Mouse (Mus musculus) MEL (cell line): ENCODE results near the gene Dcp1b. TPM values are rescaled to one million over a fixed set of nuclear protein-coding genes. Genes with fewer than 3 reads are reported as not detected.

Source experiments
- DNase-seq: peaks from one replicate; pipeline ENCODE4 v3.0.0; 2011; ENCODE audit warnings: low read depth, low spot score
- H3K27ac ChIP-seq: 2 replicates; pipeline ENCODE4 v1.5.1; 2012; ENCODE audit warnings: low read depth, mild to moderate bottlenecking, control low read depth, low read length, moderate library complexity; ENCODE audit not compliant: control insufficient read depth
- H3K27me3 ChIP-seq, 2 experiments: fragments of 150-350 bp in 1 of 2; sonication (generic) in 1 of 2; 2 replicates each; pipeline ENCODE4 v1.6.1; 2012; ENCODE audit warnings: low read length in 2 of 2, mild to moderate bottlenecking in 2 of 2, improper control_type of control experiment in 1 of 2, moderate library complexity in 1 of 2; ENCODE audit not compliant: insufficient read depth in 2 of 2, control insufficient read depth in 1 of 2
- H3K36me3 ChIP-seq, 2 experiments: 2 replicates each; pipeline ENCODE4 v1.6.1; 2012 to 2014; ENCODE audit warnings: low read length in 2 of 2, improper control_type of control experiment in 1 of 2, inconsistent platforms in 1 of 2, mild to moderate bottlenecking in 1 of 2; ENCODE audit not compliant: insufficient read depth in 2 of 2, control insufficient read depth in 1 of 2
- H3K4me1 ChIP-seq, 2 experiments: fragments of 150-350 bp in 1 of 2; sonication (generic) in 1 of 2; 2 replicates each; pipeline ENCODE4 v1.6.1; 2012; ENCODE audit warnings: low read length in 2 of 2, improper control_type of control experiment in 1 of 2, mild to moderate bottlenecking in 1 of 2; ENCODE audit not compliant: insufficient read depth in 2 of 2, control insufficient read depth in 1 of 2
- H3K4me3 ChIP-seq, 2 experiments: fragments of 150-350 bp in 1 of 2; sonication (generic) in 1 of 2; 2 replicates each; pipeline ENCODE4 v1.5.1; 2012; ENCODE audit warnings: low read depth in 2 of 2, low read length in 2 of 2, mild to moderate bottlenecking in 2 of 2, moderate library complexity in 2 of 2, control low read depth in 1 of 2, improper control_type of control experiment in 1 of 2; ENCODE audit not compliant: control insufficient read depth in 1 of 2, insufficient read depth in 1 of 2
- H3K79me2 ChIP-seq: 2 replicates; pipeline ENCODE4 v1.6.1; 2012; ENCODE audit warnings: mild to moderate bottlenecking, low read length, moderate library complexity; ENCODE audit not compliant: control insufficient read depth, poor library complexity, insufficient read depth
- H3K9ac ChIP-seq: 2 replicates; pipeline ENCODE4 v1.6.1; 2012; ENCODE audit warnings: low read depth, mild to moderate bottlenecking, control low read depth, low read length, moderate library complexity; ENCODE audit not compliant: control insufficient read depth, poor library complexity, severe bottlenecking
- H3K9me3 ChIP-seq: fragments of 150-350 bp; sonication (generic); replicated peaks from 2 replicates; pipeline ENCODE4 v1.6.1; 2012; ENCODE audit warnings: mild to moderate bottlenecking, low read length, improper control_type of control experiment, moderate library complexity; ENCODE audit not compliant: insufficient read depth
- CHD1 ChIP-seq: IDR thresholded peaks from 2 replicates; pipeline ENCODE4 v1.6.1; 2012; ENCODE audit warnings: low read depth, mild to moderate bottlenecking, inconsistent platforms, low read length, improper control_type of control experiment
- CTCF ChIP-seq, 3 experiments: IDR thresholded peaks in 2 of 3; conservative IDR thresholded peaks in 1 of 3; 2 replicates each; pipeline ENCODE4 v1.5.1; 2011 to 2012; ENCODE audit warnings: low read length in 3 of 3, low read depth in 2 of 3, mild to moderate bottlenecking in 2 of 3, improper control_type of control experiment in 1 of 3, inconsistent platforms in 1 of 3, mixed read lengths in 1 of 3, moderate library complexity in 1 of 3; ENCODE audit not compliant: control insufficient read depth in 1 of 3, insufficient read depth in 1 of 3, poor library complexity in 1 of 3, severe bottlenecking in 1 of 3
- ELF1 ChIP-seq: IDR thresholded peaks from 2 replicates; pipeline ENCODE4 v1.6.1; 2014; ENCODE audit warnings: low read depth, mild to moderate bottlenecking, inconsistent platforms, low read length, improper control_type of control experiment, moderate library complexity
- GABPA ChIP-seq: IDR thresholded peaks from 2 replicates; pipeline ENCODE4 v1.6.1; 2012; ENCODE audit warnings: low read depth, mild to moderate bottlenecking, inconsistent platforms, low read length, improper control_type of control experiment, moderate library complexity
- HCFC1 ChIP-seq: IDR thresholded peaks from 2 replicates; pipeline ENCODE4 v1.6.1; 2012; ENCODE audit warnings: low read depth, mild to moderate bottlenecking, inconsistent platforms, low read length, improper control_type of control experiment, moderate library complexity
- KAT2A ChIP-seq: conservative IDR thresholded peaks from 2 replicates; pipeline ENCODE4 v1.6.1; 2012; ENCODE audit warnings: low read depth, low read length, improper control_type of control experiment, inconsistent platforms
- MAFK ChIP-seq: IDR thresholded peaks from 2 replicates; pipeline ENCODE4 v1.6.1; 2011; ENCODE audit warnings: low read depth, mild to moderate bottlenecking, low read length, improper control_type of control experiment, borderline replicate concordance
- MAX ChIP-seq: IDR thresholded peaks from 2 replicates; pipeline ENCODE4 v1.6.1; 2011; ENCODE audit warnings: low read length, improper control_type of control experiment
- MAZ ChIP-seq: IDR thresholded peaks from 2 replicates; pipeline ENCODE4 v1.6.1; 2012; ENCODE audit warnings: low read depth, mild to moderate bottlenecking, inconsistent platforms, low read length, improper control_type of control experiment
- MEF2A ChIP-seq: IDR thresholded peaks from 2 replicates; pipeline ENCODE4 v1.6.1; 2014; ENCODE audit warnings: low read depth, mild to moderate bottlenecking, inconsistent platforms, low read length, improper control_type of control experiment; ENCODE audit not compliant: poor library complexity, insufficient replicate concordance, severe bottlenecking; ENCODE audit errors: extremely low read depth
- MYB ChIP-seq: IDR thresholded peaks from 2 replicates; pipeline ENCODE4 v1.6.1; 2011; ENCODE audit warnings: mild to moderate bottlenecking, low read depth, low read length, improper control_type of control experiment
- POLR2A ChIP-seq, 2 experiments: IDR thresholded peaks; 2 replicates each; pipeline ENCODE4 v1.6.1; 2011 to 2012; ENCODE audit warnings: low read length in 2 of 2, mild to moderate bottlenecking in 2 of 2, control low read depth in 1 of 2, improper control_type of control experiment in 1 of 2, low read depth in 1 of 2, moderate library complexity in 1 of 2; ENCODE audit not compliant: control insufficient read depth in 1 of 2, insufficient read depth in 1 of 2, poor library complexity in 1 of 2
- POLR2AphosphoS5 ChIP-seq: IDR thresholded peaks from 2 replicates; pipeline ENCODE4 v1.6.1; 2012; ENCODE audit warnings: low read depth, borderline replicate concordance, mild to moderate bottlenecking, inconsistent platforms, low read length, moderate library complexity, mixed read lengths
- RCOR1 ChIP-seq: IDR thresholded peaks from 2 replicates; pipeline ENCODE4 v1.6.1; 2012; ENCODE audit warnings: low read depth, mild to moderate bottlenecking, inconsistent platforms, low read length, improper control_type of control experiment
- SIN3A ChIP-seq: IDR thresholded peaks from 2 replicates; pipeline ENCODE4 v1.6.1; 2012; ENCODE audit warnings: low read length, improper control_type of control experiment, inconsistent platforms
- SMC3 ChIP-seq: IDR thresholded peaks from 2 replicates; pipeline ENCODE4 v1.6.1; 2011; ENCODE audit warnings: low read depth, low read length, improper control_type of control experiment
- TAL1 ChIP-seq: IDR thresholded peaks from 2 replicates; pipeline ENCODE4 v1.6.1; 2012; ENCODE audit warnings: mild to moderate bottlenecking, inconsistent platforms, low read length, moderate library complexity, mixed read lengths
- TBP ChIP-seq: IDR thresholded peaks from 2 replicates; pipeline ENCODE4 v1.8.0; 2011; ENCODE audit warnings: low read depth, low read length, improper control_type of control experiment
- ZC3H11A ChIP-seq: IDR thresholded peaks from 2 replicates; pipeline ENCODE4 v1.6.1; 2012; ENCODE audit warnings: low read depth, mild to moderate bottlenecking, inconsistent platforms, low read length, improper control_type of control experiment
- ZMIZ1 ChIP-seq: IDR thresholded peaks from 2 replicates; pipeline ENCODE4 v1.6.1; 2012; ENCODE audit warnings: low read depth, mild to moderate bottlenecking, inconsistent platforms, low read length, improper control_type of control experiment, moderate library complexity
- ZNF384 ChIP-seq: IDR thresholded peaks from 2 replicates; pipeline ENCODE4 v1.6.1; 2012; ENCODE audit warnings: low read depth, mild to moderate bottlenecking, inconsistent platforms, low read length, improper control_type of control experiment
- polyA plus RNA-seq, 2 experiments: library from polyadenylated mRNA; stranded (reverse) in 1 of 2; unstranded in 1 of 2; fragments of >175 nt in 1 of 2; fragments of >200 nt in 1 of 2; gene quantifications; 2 replicates each; pipeline versions ENCODE4 v1.2.1 to v1.2.4; 2012; ENCODE audit warnings: low replicate concordance in 2 of 2, low read depth in 1 of 2; ENCODE audit not compliant: insufficient read length in 2 of 2, insufficient read depth in 1 of 2, missing spikeins in 1 of 2
- total RNA-seq: library from RNA; depleted of rRNA; stranded (reverse); fragments of 300-350 nt; gene quantifications from 2 replicates; pipeline ENCODE4 v1.2.3, GENCODE M21; 2012

Dcp1b gene
- total and polyA plus RNA-seq, 3 experiments, result 7.9 to 15.7 TPM; not detected in 1

- no peaks in the 10 kb centered on the region for H3K79me2 ChIP-seq
- H3K27me3 ChIP-seq, result no peaks in the 10 kb centered on the region
- no peak for DNase-seq
- H3K4me3 ChIP-seq, result no peak overlapping the region
- peaks cover 0 to 3% of the 10 kb centered on the region in 2 experiments; a peak in 1 of 4 replicates for H3K36me3 ChIP-seq
- H3K4me1 ChIP-seq, result no peaks in the 10 kb centered on the region
- no peak overlapping the region for H3K9ac ChIP-seq
- no peaks in the 10 kb centered on the region for H3K9me3 ChIP-seq
- H3K27ac ChIP-seq, result no peak overlapping the region
- TF ChIP-seq KAT2A (no peak), ZMIZ1 (no peak), ELF1 (no peak), SIN3A (no peak), ZNF384 (no peak), MAX (no peak), TBP (no peak), MAZ (no peak), POLR2AphosphoS5 (no peak), CHD1 (no peak), SMC3 (no peak), HCFC1 (no peak), TAL1 (no peak), MAFK (no peak), GABPA (no peak), MYB (no peak), CTCF (IDR thresholded peaks at IDR 0.05 in 2 of 3, conservative IDR thresholded peaks at IDR 0.05 in 1 of 3; ENCODE audit: control insufficient read depth in 1 of 3, insufficient read depth in 1 of 3, low read depth in 2 of 3, low read length in 3 of 3, poor library complexity in 1 of 3, severe bottlenecking in 1 of 3) (no peak), RCOR1 (no peak), MEF2A (no peak)
Observed at GRCm38 (mm10) chr6:119214190-119214589, 39.1 kb downstream of the Dcp1b start.

- Histone ChIP-seq H3K79me2 (no peaks in the 10 kb centered on the region), H3K27me3 (no peaks in the 10 kb centered on the region), H3K9me3 (no peaks in the 10 kb centered on the region), H3K4me1 (no peaks in the 10 kb centered on the region), H3K36me3 (peaks cover 0 to 5% of the 10 kb centered on the region in 2 experiments; a peak in 1 of 4 replicates), H3K27ac (no peak overlapping the region), H3K4me3 (no peak overlapping the region), H3K9ac (no peak overlapping the region)
- no peak for DNase-seq
- no peak for TF ChIP-seq POLR2A (IDR thresholded peaks at IDR 0.05; ENCODE audit: control insufficient read depth in 1 of 2, insufficient read depth in 1 of 2, low read depth in 1 of 2, low read length in 2 of 2, poor library complexity in 1 of 2)
- no peak for TF ChIP-seq ZC3H11A
Observed at GRCm38 (mm10) chr6:119215040-119215613, 40.1 kb downstream of the Dcp1b start.
